Mouse (Mus musculus) embryonic facial prominence, embryonic 14.5 days (tissue): ENCODE measurements around the gene Hsd3b1. TPM values are rescaled to one million over a fixed set of nuclear protein-coding genes. Genes with fewer than 3 reads are reported as not detected.

ENCODE experiments used
- ATAC-seq: fragments of 200-750 bp; cut with Nextera tagmentation; 2 replicates; pipeline ENCODE4 v1.8.0; 2017; ENCODE audit warnings: low read depth, moderate number of reproducible peaks, moderate TSS enrichment
- DNase-seq: peaks from one replicate; pipeline ENCODE4 v3.0.0-alpha.2; 2015; ENCODE audit warnings: low spot score
- H3K27ac ChIP-seq: fragments of 300-500 bp; sonication (generic); replicated peaks from 2 replicates; pipeline ENCODE4 v1.5.1; 2014; ENCODE audit warnings: low read depth, mild to moderate bottlenecking, low read length, moderate library complexity
- H3K27me3 ChIP-seq: fragments of 300-500 bp; sonication (generic); replicated peaks from 2 replicates; pipeline ENCODE4 v1.6.1; 2014; ENCODE audit warnings: low read length; ENCODE audit not compliant: control insufficient read depth, insufficient read depth
- H3K36me3 ChIP-seq: fragments of 300-500 bp; sonication (generic); 2 replicates; pipeline ENCODE4 v1.6.1; 2014; ENCODE audit warnings: low read length, mixed read lengths; ENCODE audit not compliant: control insufficient read depth, insufficient read depth
- H3K4me1 ChIP-seq: fragments of 300-500 bp; sonication (generic); 2 replicates; pipeline ENCODE4 v1.6.1; 2014; ENCODE audit warnings: antibody characterized with exemption, low read length; ENCODE audit not compliant: control insufficient read depth, insufficient read depth
- H3K4me2 ChIP-seq: fragments of 300-500 bp; sonication (generic); 2 replicates; pipeline ENCODE4 v1.6.1; 2014; ENCODE audit warnings: low read depth, mild to moderate bottlenecking, low read length, moderate library complexity, mixed read lengths
- H3K4me3 ChIP-seq: fragments of 300-500 bp; sonication (generic); 2 replicates; pipeline ENCODE4 v1.5.1; 2014; ENCODE audit warnings: low read depth, mild to moderate bottlenecking, low read length
- H3K9ac ChIP-seq: fragments of 300-500 bp; sonication (generic); 2 replicates; pipeline ENCODE4 v1.6.1; 2014; ENCODE audit warnings: low read depth, mild to moderate bottlenecking, low read length, moderate library complexity, mixed read lengths
- H3K9me3 ChIP-seq: fragments of 300-500 bp; sonication (generic); 2 replicates; pipeline ENCODE4 v1.6.1; 2016; ENCODE audit warnings: low read length; ENCODE audit not compliant: control insufficient read depth
- WGBS: fragments of 180-500 bp; shearing (Covaris S2); extraction: QIAGEN DNeasy Blood & Tissue Kit; methylation state at CpG from one replicate; pipeline ENCODE4 v1.1.7; 2014; 5-methylcytosine and 5-hydroxymethylcytosine counted together
- polyA plus RNA-seq: library from polyadenylated mRNA; unstranded; fragments of >200 nt; fragmentation: Nextera tagmentation; extraction: Ambion mirVana; gene quantifications from 2 replicates; pipeline ENCODE4 v1.2.1, GENCODE M21; 2014

Gene Hsd3b1
- polyA plus RNA-seq, 1 experiment from 2014 or later: not detected

- DNase-seq (no peak), ATAC-seq (no peak)
- WGBS: 95% methylated on average over 1 of the region's 1 CpGs
- H3K9me3 ChIP-seq: no peaks in the 10 kb centered on the region
- H3K27me3 ChIP-seq: no peaks in the 10 kb centered on the region
- no peak overlapping the region for H3K4me2 ChIP-seq
- H3K9ac ChIP-seq: no peak overlapping the region
- no peaks in the 10 kb centered on the region for H3K4me1 ChIP-seq
- H3K4me3 ChIP-seq: no peak overlapping the region
- H3K36me3 ChIP-seq: no peaks in the 10 kb centered on the region
- H3K27ac ChIP-seq: no peak overlapping the region
These were observed 3.2 kb upstream of the Hsd3b1 start for GRCm38 (mm10) chr3:98862800-98863199.

DNA sequence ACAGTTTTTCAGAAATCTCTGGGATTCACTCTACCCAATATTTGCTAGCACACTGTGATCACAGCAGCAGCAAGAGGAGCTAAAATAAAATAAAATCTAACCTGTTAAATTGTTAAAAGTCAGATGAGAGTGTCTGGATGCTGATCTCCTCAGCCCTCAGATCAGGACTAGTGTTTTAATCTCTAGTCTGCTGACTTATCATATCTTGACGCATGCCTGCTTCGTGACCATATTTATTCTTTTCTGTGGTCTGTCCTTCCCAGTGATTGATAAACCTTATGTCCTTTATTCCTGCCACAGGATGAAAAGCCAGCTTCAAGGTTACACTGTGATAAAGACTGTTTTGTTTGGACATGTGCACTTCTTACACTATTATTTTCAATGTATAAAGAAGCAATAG, 1.5 kb downstream of the Hsd3b1 start:
- Histone ChIP-seq H3K4me3 (no peak overlapping the region), H3K9ac (no peak overlapping the region), H3K27me3 (no peaks in the 10 kb centered on the region), H3K36me3 (no peaks in the 10 kb centered on the region), H3K27ac (no peak overlapping the region), H3K4me1 (no peaks in the 10 kb centered on the region), H3K9me3 (no peaks in the 10 kb centered on the region), H3K4me2 (no peak overlapping the region)
- ATAC-seq (no peak), DNase-seq (no peak)
- WGBS: 85% methylated on average over 2 of the region's 2 CpGs

- no peak overlapping the region for H3K9ac ChIP-seq
- ATAC-seq (no peak), DNase-seq (no peak)
- H3K27me3 ChIP-seq: no peaks in the 10 kb centered on the region
- H3K4me2 ChIP-seq: no peak overlapping the region
- whole genome bisulfite sequencing: 27% methylated on average over 1 of the region's 1 CpGs
- no peak overlapping the region for H3K4me3 ChIP-seq
- no peaks in the 10 kb centered on the region for H3K9me3 ChIP-seq
- no peaks in the 10 kb centered on the region for H3K4me1 ChIP-seq
- no peaks in the 10 kb centered on the region for H3K36me3 ChIP-seq
- H3K27ac ChIP-seq: no peak overlapping the region
These were observed 2.7 kb downstream of the Hsd3b1 start for GRCm38 (mm10) chr3:98856892-98857291.

DNA sequence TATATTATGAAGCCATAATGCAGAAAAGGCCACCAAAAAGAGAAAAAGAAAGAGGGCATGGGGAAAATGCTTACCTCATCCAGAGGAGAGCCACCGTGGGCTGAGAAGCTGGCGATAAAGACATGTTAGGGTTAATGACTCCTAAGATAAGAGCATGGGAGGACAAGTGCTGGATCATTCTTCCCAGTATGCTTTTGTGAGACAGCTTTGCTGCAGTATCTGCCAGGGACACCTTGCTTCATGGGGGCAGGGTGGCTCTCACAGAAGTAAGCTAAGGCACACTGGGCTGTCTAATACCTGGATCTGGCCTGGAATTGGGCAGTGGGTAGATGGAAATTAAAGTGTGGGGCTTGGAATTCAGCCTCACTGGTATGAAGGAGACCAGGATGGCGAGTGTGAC, 4.4 kb downstream of the Hsd3b1 start:
- no peak overlapping the region for H3K27ac ChIP-seq
- H3K9me3 ChIP-seq: no peaks in the 10 kb centered on the region
- no peaks in the 10 kb centered on the region for H3K36me3 ChIP-seq
- H3K9ac ChIP-seq: no peak overlapping the region
- no peaks in the 10 kb centered on the region for H3K4me1 ChIP-seq
- no peak overlapping the region for H3K4me2 ChIP-seq
- DNase-seq (no peak), ATAC-seq (no peak)
- H3K27me3 ChIP-seq: no peaks in the 10 kb centered on the region
- H3K4me3 ChIP-seq: no peak overlapping the region
- 73% methylated on average over 3 of the region's 3 CpGs for WGBS

DNA sequence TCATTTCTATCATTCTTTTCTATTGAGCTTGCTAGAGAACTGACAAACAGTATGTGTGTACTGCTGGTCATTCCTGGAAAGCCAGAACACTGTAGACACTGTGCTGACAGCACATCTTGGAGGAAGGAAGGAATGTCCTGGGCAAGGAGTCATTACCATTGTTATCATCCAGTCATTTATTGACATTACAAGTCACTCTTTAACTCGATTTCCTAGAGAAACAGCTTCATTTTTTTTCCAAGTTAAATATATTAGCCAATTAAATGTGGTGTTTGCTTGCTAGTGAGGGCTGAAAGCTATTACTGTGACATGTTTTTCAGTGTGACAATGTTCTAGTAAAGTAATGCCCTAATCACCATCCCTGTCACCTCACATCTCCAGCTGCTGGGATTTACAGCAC, 5.9 kb downstream of the Hsd3b1 start:
- Histone ChIP-seq H3K9ac (no peak overlapping the region), H3K4me1 (no peaks in the 10 kb centered on the region), H3K36me3 (no peaks in the 10 kb centered on the region), H3K4me3 (no peak overlapping the region), H3K4me2 (no peak overlapping the region), H3K9me3 (no peaks in the 10 kb centered on the region), H3K27ac (no peak overlapping the region), H3K27me3 (no peaks in the 10 kb centered on the region)
- ATAC-seq (no peak), DNase-seq (no peak)
- WGBS: 29% methylated on average over 1 of the region's 1 CpGs

DNA sequence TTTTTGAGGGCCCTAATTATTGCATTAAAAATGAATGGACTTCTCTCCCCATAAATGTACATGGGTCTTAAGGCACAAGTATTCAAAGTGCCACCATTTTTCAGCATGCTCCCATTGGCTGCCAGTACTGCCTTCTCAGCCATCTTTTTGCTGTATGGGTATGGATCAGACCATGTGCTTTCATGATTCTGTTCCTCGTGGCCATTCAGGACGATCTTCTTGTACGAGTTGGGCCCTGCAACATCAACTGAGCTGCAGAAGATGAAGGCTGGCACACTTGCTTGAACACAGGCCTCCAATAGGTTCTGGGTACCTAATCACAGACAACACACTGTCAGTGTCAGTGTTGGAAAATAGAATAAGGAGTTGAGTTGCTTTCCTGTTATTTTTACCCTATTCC, 6.5 kb downstream of the Hsd3b1 start:
- Histone ChIP-seq H3K27me3 (no peaks in the 10 kb centered on the region), H3K4me1 (no peaks in the 10 kb centered on the region), H3K4me2 (no peak overlapping the region), H3K9me3 (no peaks in the 10 kb centered on the region), H3K36me3 (no peaks in the 10 kb centered on the region), H3K9ac (no peak overlapping the region), H3K27ac (no peak overlapping the region), H3K4me3 (no peak overlapping the region)
- DNase-seq: no peak
- WGBS: 96% methylated on average over 3 of the region's 3 CpGs
- ATAC-seq: no peak

DNA sequence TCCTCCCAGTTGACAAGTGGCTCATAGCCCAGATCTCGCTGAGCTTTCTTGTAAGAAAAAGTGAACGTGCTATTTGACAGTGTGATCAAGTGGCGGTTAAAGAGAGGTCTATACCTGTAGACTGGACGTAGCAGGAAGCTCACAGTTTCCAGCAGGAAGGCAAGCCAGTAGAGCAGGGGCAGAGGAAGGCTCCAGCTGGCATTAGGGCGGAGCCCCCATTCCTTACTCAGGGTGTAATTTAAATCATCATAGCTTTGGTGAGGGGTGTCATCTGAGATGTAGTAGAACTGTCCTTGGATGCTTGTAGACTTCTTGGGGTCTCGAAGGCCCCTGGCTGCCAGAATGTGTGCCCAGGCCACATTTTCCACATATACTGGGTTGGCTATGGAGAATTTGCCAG, 7.0 kb downstream of the Hsd3b1 start:
- ATAC-seq (no peak), DNase-seq (no peak)
- no peak overlapping the region for H3K9ac ChIP-seq
- no peaks in the 10 kb centered on the region for H3K27me3 ChIP-seq
- H3K4me3 ChIP-seq: no peak overlapping the region
- H3K4me1 ChIP-seq: no peaks in the 10 kb centered on the region
- WGBS: 84% methylated on average over 6 of the region's 6 CpGs
- H3K27ac ChIP-seq: no peak overlapping the region
- H3K4me2 ChIP-seq: no peak overlapping the region
- no peaks in the 10 kb centered on the region for H3K9me3 ChIP-seq
- no peaks in the 10 kb centered on the region for H3K36me3 ChIP-seq

DNA sequence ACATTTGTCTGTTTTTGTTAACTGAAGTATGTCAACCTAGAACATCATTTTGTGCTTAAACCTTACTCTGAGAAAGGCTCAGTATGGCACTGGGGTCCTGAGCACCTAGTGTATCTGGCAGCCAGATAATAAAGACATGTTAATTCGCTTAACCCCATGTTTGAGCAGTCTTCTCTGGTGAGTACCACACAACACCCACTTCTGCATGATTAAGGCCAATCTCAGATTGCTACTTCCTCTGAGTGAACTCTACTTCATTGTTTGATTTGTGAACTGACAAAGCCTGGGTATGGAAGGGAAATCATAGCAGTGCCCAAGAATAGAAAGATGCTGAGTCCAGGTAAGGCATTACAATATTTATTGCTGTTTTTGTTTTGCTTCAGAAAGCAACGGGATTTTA, 7.7 kb downstream of the Hsd3b1 start:
- 81% methylated on average over 2 of the region's 2 CpGs for WGBS
- DNase-seq: no peak
- Histone ChIP-seq H3K9ac (no peak overlapping the region), H3K9me3 (no peaks in the 10 kb centered on the region), H3K27me3 (no peaks in the 10 kb centered on the region), H3K27ac (no peak overlapping the region), H3K4me3 (no peak overlapping the region), H3K36me3 (no peaks in the 10 kb centered on the region), H3K4me1 (no peaks in the 10 kb centered on the region), H3K4me2 (no peak overlapping the region)
- ATAC-seq: no peak

DNA sequence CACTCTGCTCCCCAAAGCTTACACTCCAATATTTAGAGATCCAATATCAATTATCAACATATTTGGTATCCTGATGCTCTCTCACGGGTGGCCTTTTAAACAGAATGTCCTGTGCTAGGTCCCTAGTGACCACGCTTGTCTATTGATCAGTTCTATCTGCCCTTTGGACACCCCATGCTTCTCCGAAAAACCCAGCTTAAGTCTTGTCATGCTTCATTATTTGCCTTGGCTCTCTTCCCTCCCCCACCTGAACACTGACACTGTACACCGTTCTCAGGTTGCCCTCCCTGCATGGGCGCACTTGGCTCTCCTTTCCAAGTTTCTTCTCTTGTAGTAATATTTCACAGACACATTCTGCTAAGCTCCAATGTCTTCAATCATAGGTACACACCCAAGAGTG, 9.3 kb downstream of the Hsd3b1 start:
- ATAC-seq (no peak), DNase-seq (no peak)
- H3K36me3 ChIP-seq: no peaks in the 10 kb centered on the region
- no peak overlapping the region for H3K4me2 ChIP-seq
- H3K9me3 ChIP-seq: no peaks in the 10 kb centered on the region
- H3K9ac ChIP-seq: no peak overlapping the region
- no peaks in the 10 kb centered on the region for H3K27me3 ChIP-seq
- H3K4me1 ChIP-seq: no peaks in the 10 kb centered on the region
- H3K4me3 ChIP-seq: no peak overlapping the region
- H3K27ac ChIP-seq: no peak overlapping the region
- WGBS: 75% methylated on average over 5 of the region's 5 CpGs
